Mouse (Mus musculus): ENCODE measurements around the gene Gstp1. TPM values are rescaled to one million over a fixed set of nuclear protein-coding genes. Genes with fewer than 3 reads are reported as not detected.
"Not testable (repeated sequence)": the region's sequence is repeated elsewhere in the genome, so short reads cannot be mapped to it uniquely, and the experiment has no call there.

Gstp1 gene
- 100 to 1,000 TPM; 411 to 453 (median 419) TPM for total RNA-seq (2022)

GRCm38 (mm10) chr19:4037788-4038232 lies at the start of gene Gstp1:
Gstp1 (minus strand) TSS chr19:4037985.
- peak; percentile 83 to 88 for DNase-seq (ENCODE audit: low spot score in 2 of 2)

- no peak for DNase-seq (ENCODE audit: low spot score in 2 of 2)
Observed at GRCm38 (mm10) chr19:4087090-4087489, 49.3 kb upstream of the Gstp1 start.

- DNase-seq (ENCODE audit: low spot score in 2 of 2), result no peak
Observed at GRCm38 (mm10) chr19:4086156-4086555, 48.4 kb upstream of the Gstp1 start.

GRCm38 (mm10) chr19:4084984-4085383 lies 47.2 kb upstream of the Gstp1 start:
- no peak for DNase-seq (ENCODE audit: low spot score in 2 of 2)

GRCm38 (mm10) chr19:4083826-4084225 lies 46.0 kb upstream of the Gstp1 start:
- DNase-seq (ENCODE audit: low spot score in 2 of 2), result no peak

- DNase-seq (ENCODE audit: low spot score in 2 of 2), result no peak
Observed at GRCm38 (mm10) chr19:4083316-4083715, 45.5 kb upstream of the Gstp1 start.

GRCm38 (mm10) chr19:4082219-4082965 lies 44.6 kb upstream of the Gstp1 start:
- DNase-seq (ENCODE audit: low spot score in 2 of 2), result no peak

- no peak for DNase-seq (ENCODE audit: low spot score in 2 of 2)
Observed at GRCm38 (mm10) chr19:4081394-4081793, 43.6 kb upstream of the Gstp1 start, which contains the start of gene Cabp2. Cabp2 (plus strand) TSS chr19:4081578.

GRCm38 (mm10) chr19:4080511-4081009 lies 42.8 kb upstream of the Gstp1 start:
- no peak for DNase-seq (ENCODE audit: low spot score in 2 of 2)

GRCm38 (mm10) chr19:4079594-4079993 lies 41.8 kb upstream of the Gstp1 start:
- DNase-seq (ENCODE audit: low spot score in 2 of 2), result no peak

- no peak for DNase-seq (ENCODE audit: low spot score in 2 of 2)
Observed at GRCm38 (mm10) chr19:4075531-4075930, 37.7 kb upstream of the Gstp1 start.

- no peak for DNase-seq (ENCODE audit: low spot score in 2 of 2)
Observed at GRCm38 (mm10) chr19:4072706-4073424, 35.1 kb upstream of the Gstp1 start.

- no peak for DNase-seq (ENCODE audit: low spot score in 2 of 2)
Observed at GRCm38 (mm10) chr19:4071406-4071805, 33.6 kb upstream of the Gstp1 start.

GRCm38 (mm10) chr19:4070756-4071155 lies 33.0 kb upstream of the Gstp1 start:
- DNase-seq (ENCODE audit: low spot score in 2 of 2), result no peak

- DNase-seq (ENCODE audit: low spot score in 2 of 2), result no peak
Observed at GRCm38 (mm10) chr19:4070311-4070710, 32.5 kb upstream of the Gstp1 start.

- DNase-seq (ENCODE audit: low spot score in 2 of 2), result no peak
Observed at GRCm38 (mm10) chr19:4068717-4069410, 31.1 kb upstream of the Gstp1 start.

GRCm38 (mm10) chr19:4068242-4068641 lies 30.5 kb upstream of the Gstp1 start:
- DNase-seq (ENCODE audit: low spot score in 2 of 2), result not testable (repeated sequence)

GRCm38 (mm10) chr19:4066877-4067276 lies 29.1 kb upstream of the Gstp1 start:
- DNase-seq (ENCODE audit: low spot score in 2 of 2), result no peak

GRCm38 (mm10) chr19:4066280-4066679 lies 28.5 kb upstream of the Gstp1 start:
- DNase-seq (ENCODE audit: low spot score in 2 of 2), result no peak

GRCm38 (mm10) chr19:4064501-4064900 lies 26.7 kb upstream of the Gstp1 start:
- DNase-seq (ENCODE audit: low spot score in 2 of 2), result not testable (repeated sequence)

GRCm38 (mm10) chr19:4063357-4063756 lies 25.6 kb upstream of the Gstp1 start:
- DNase-seq (ENCODE audit: low spot score in 2 of 2), result not testable (repeated sequence)
